Mouse (Mus musculus) limb, embryonic 10.5 days (tissue): ENCODE data around the gene Rpsa. TPM values are rescaled to one million over a fixed set of nuclear protein-coding genes. Genes with fewer than 3 reads are reported as not detected.
"Not testable (repeated sequence)": the region's sequence is repeated elsewhere in the genome, so short reads cannot be mapped to it uniquely, and the experiment has no call there.

Experiments used
- DNase-seq: peaks from one replicate; pipeline ENCODE4 v3.0.0-alpha.2; 2017; ENCODE audit warnings: low spot score
- H3K27ac ChIP-seq: fragments of 300-500 bp; sonication (generic); 2 replicates; pipeline ENCODE4 v1.5.1; 2016; ENCODE audit warnings: mild to moderate bottlenecking
- H3K27me3 ChIP-seq: fragments of 300-500 bp; sonication (generic); 2 replicates; pipeline ENCODE4 v1.6.1; 2016; ENCODE audit warnings: low read depth, mild to moderate bottlenecking; ENCODE audit not compliant: poor library complexity, severe bottlenecking
- H3K36me3 ChIP-seq: fragments of 300-500 bp; sonication (generic); 2 replicates; pipeline ENCODE4 v1.6.1; 2016; ENCODE audit warnings: mild to moderate bottlenecking, moderate library complexity
- H3K4me1 ChIP-seq: fragments of 300-500 bp; sonication (generic); 2 replicates; pipeline ENCODE4 v1.6.1; 2016
- H3K4me3 ChIP-seq: fragments of 300-500 bp; sonication (generic); 2 replicates; pipeline ENCODE4 v1.5.1; 2016; ENCODE audit warnings: mild to moderate bottlenecking, moderate library complexity
- H3K9me3 ChIP-seq: fragments of 300-500 bp; sonication (generic); replicated peaks from 2 replicates; pipeline ENCODE4 v1.6.1; 2016; ENCODE audit warnings: mild to moderate bottlenecking
- WGBS: fragments of 180-500 bp; shearing (Covaris S2); methylation state at CpG from one replicate; pipeline ENCODE4 v1.1.7; 2016; 5-methylcytosine and 5-hydroxymethylcytosine counted together
- polyA plus RNA-seq: library from polyadenylated mRNA; unstranded; fragments of >200 nt; fragmentation: Nextera tagmentation; extraction: Ambion mirVana; gene quantifications from 2 replicates; pipeline ENCODE4 v1.2.1, GENCODE M21; 2016

Gene Rpsa
- polyA plus RNA-seq, 1 experiment from 2014 or later = 1,497 TPM

- H3K4me3 ChIP-seq = no peak overlapping the region
- WGBS = 81% methylated on average over 7 of the region's 7 CpGs
- H3K36me3 ChIP-seq = no peaks in the 10 kb centered on the region
- no peak overlapping the region for H3K27ac ChIP-seq
- H3K9me3 ChIP-seq = no peaks in the 10 kb centered on the region
- no peaks in the 10 kb centered on the region for H3K27me3 ChIP-seq
- no peak for DNase-seq
- H3K4me1 ChIP-seq = no peaks in the 10 kb centered on the region
Observed at GRCm38 (mm10) chr9:120095886-120096285, 31.6 kb upstream of the Rpsa start.

DNA sequence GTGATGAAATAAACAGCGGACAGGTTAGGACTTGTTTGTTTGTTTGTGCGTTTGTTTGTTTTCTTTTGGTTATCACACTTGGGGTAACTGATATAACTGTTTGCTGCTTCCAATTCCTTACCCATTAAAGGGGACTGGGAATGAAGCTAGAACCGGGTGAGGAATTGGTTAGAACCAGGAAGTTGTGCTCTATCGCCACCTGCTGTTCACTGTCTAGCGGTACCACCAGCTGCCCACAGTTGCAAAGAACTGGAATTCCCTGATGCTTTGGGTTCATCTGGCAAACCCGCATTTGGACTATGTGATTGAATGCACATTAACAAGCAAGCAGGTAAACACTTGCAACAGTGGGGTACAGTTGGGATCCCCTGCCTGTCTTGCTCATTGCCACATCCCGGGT, 28.8 kb upstream of the Rpsa start:
- H3K36me3 ChIP-seq = no peaks in the 10 kb centered on the region
- no peak overlapping the region for H3K27ac ChIP-seq
- H3K4me1 ChIP-seq = no peaks in the 10 kb centered on the region
- 23% methylated on average over 7 of the region's 7 CpGs for WGBS
- no peaks in the 10 kb centered on the region for H3K27me3 ChIP-seq
- H3K9me3 ChIP-seq = no peaks in the 10 kb centered on the region
- no peak overlapping the region for H3K4me3 ChIP-seq
- DNase-seq = peak; percentile 70

DNA sequence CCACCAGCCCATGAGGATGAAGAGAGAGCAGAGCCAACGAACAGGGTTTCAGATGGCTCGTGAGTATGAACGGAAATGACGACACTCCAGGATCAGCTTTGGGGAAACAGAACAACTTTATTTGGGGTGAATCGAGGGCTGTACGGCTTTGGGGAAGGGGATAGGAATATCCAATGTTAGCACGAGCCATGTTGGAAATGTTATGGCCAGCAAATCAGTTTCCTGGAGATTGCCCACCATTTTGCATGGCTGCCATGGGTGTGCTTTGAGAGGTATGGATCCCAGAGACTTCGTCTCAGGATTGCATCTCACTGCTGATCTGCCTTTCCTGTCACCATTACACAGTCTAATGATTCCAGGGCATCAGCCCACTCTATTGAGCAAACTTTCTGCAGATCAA, 28.2 kb upstream of the Rpsa start:
- Histone ChIP-seq H3K27me3 (no peaks in the 10 kb centered on the region), H3K9me3 (no peaks in the 10 kb centered on the region; the same call in 1 of the 2 replicates), H3K4me3 (no peak overlapping the region), H3K4me1 (no peaks in the 10 kb centered on the region), H3K27ac (no peak overlapping the region), H3K36me3 (no peaks in the 10 kb centered on the region)
- DNase-seq = no peak
- WGBS = 95% methylated on average over 8 of the region's 8 CpGs

GRCm38 (mm10) chr9:120101165-120101564, 26.3 kb upstream of the Rpsa start:
- WGBS = 88% methylated on average over 2 of the region's 2 CpGs
- no peaks in the 10 kb centered on the region for H3K27me3 ChIP-seq
- DNase-seq = no peak
- no peak overlapping the region for H3K27ac ChIP-seq
- H3K36me3 ChIP-seq = no peaks in the 10 kb centered on the region
- no peaks in the 10 kb centered on the region for H3K4me1 ChIP-seq
- no peak overlapping the region for H3K4me3 ChIP-seq
- no peaks in the 10 kb centered on the region; the same call in 1 of the 2 replicates for H3K9me3 ChIP-seq

DNA sequence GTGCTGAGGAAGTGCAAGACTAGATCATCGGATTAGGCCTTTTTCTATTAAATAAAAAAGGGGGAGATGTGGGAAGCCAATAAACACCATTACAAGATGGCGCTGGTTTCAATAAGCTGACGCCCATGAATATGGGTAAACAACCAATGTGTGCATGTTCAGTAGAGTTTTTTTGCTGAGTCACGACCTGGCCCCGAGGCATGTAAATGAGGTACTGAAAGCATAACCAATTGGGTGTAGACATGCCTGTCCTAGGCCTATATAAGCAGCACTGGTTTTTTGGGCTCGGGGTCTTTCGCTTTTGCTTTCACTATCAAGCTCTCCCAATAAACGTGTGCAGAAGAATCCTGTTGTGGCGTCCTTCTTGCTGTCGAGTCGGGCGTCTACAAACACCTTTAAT, 18.5 kb upstream of the Rpsa start:
- not testable (repeated sequence) for H3K27ac ChIP-seq

GRCm38 (mm10) chr9:120110211-120111018, 17.1 kb upstream of the Rpsa start, which contains the start of gene Slc25a38:
Gene Slc25a38, plus strand, starts transcription at chr9:120110374.
- H3K4me1 ChIP-seq = peaks cover 5% of the 10 kb centered on the region
- H3K4me3 ChIP-seq = peak within 1 kb of the TSS; percentile 82
- H3K9me3 ChIP-seq = no peaks in the 10 kb centered on the region
- no peaks in the 10 kb centered on the region for H3K36me3 ChIP-seq
- H3K27me3 ChIP-seq = no peaks in the 10 kb centered on the region
- 1% methylated on average over 62 of the region's 62 CpGs for WGBS
- peak within 1 kb of the TSS; percentile 91 for H3K27ac ChIP-seq
- peak; percentile 95 for DNase-seq

More for the DNA sequence above, 18.5 kb upstream of the Rpsa start:
- H3K4me1 ChIP-seq, DNase-seq, H3K27me3 ChIP-seq, H3K36me3 ChIP-seq, H3K4me3 ChIP-seq, H3K9me3 ChIP-seq: not testable (repeated sequence)
- 97% methylated on average over 12 of the region's 12 CpGs for WGBS

GRCm38 (mm10) chr9:120111156-120111945, 16.1 kb upstream of the Rpsa start:
- Histone ChIP-seq H3K4me3 (peak overlapping the region; percentile 82), H3K4me1 (peaks cover 5% of the 10 kb centered on the region), H3K27ac (peak overlapping the region; percentile 91), H3K27me3 (no peaks in the 10 kb centered on the region), H3K36me3 (no peaks in the 10 kb centered on the region), H3K9me3 (no peaks in the 10 kb centered on the region)
- DNase-seq = no peak
- 78% methylated on average over 15 of the region's 15 CpGs for WGBS

DNA sequence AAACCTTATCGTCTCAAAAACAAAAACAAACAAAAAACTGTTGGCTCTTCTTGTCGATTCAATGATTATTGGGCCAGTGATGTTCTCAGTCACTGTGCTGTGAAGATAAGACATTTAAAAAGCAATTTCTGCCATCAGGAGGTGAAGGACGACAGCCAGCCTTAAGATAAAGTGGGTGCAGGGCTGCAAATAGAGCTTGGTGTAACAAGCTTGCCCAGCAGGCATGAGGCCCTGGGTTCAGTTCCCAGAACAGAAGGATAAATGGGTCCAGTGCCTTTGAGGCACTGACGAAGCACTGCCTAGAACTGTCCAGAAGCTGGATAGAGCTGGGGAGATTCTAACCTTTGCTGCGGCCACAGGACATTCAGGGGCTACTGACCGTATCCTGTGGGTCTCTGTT, 15.0 kb upstream of the Rpsa start:
- Histone ChIP-seq H3K27me3 (no peaks in the 10 kb centered on the region), H3K4me1 (peaks cover 5% of the 10 kb centered on the region), H3K36me3 (peaks cover 5% of the 10 kb centered on the region), H3K27ac (no peak overlapping the region), H3K9me3 (no peaks in the 10 kb centered on the region), H3K4me3 (no peak overlapping the region)
- no peak for DNase-seq
- 92% methylated on average over 6 of the region's 6 CpGs for WGBS

- Histone ChIP-seq H3K27me3 (no peaks in the 10 kb centered on the region), H3K4me3 (no peak overlapping the region), H3K9me3 (no peaks in the 10 kb centered on the region), H3K27ac (no peak overlapping the region), H3K4me1 (peaks cover 5% of the 10 kb centered on the region), H3K36me3 (peaks cover 14% of the 10 kb centered on the region)
- no peak for DNase-seq
- 96% methylated on average over 7 of the region's 7 CpGs for WGBS
Observed at GRCm38 (mm10) chr9:120113456-120113855, 14.0 kb upstream of the Rpsa start.

DNA sequence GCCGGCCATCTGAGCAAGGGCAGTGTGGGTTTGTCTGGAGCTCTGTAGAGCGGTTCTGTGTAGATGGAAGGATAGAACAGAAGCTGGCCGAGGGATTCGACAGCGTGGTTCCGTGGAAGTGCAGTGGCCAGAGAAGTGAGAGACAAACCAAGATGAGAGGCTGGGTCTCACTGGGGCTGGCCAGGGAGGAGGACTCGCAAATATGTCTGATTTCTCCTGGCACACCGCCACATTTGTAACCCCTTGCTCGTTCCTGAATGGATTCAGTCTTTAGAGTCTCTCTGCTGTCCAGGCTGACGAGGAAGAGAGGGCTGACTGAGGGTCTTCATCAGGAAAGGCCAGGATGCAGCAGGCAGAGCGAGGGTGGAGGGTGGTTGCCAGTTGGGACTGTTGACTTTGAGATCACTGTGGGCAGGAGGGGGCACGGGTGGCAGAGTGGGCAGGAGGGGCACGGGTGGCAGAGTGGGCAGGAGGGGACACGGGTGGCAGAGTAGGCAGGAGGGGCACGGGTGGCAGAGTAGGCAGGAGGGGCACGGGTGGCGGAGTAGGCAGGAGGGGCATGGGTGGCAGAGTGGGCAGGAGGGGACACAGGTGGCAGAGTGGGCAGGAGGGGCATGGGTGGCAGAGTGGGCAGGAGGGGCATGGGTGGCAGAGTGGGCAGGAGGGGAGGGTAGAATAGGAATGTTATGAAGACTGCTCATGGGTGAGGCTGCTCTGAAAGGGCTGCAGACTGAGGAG, 13.3 kb upstream of the Rpsa start:
- WGBS = 92% methylated on average over 17 of the region's 17 CpGs
- DNase-seq = no peak
- H3K9me3 ChIP-seq = no peaks in the 10 kb centered on the region
- no peak overlapping the region for H3K4me3 ChIP-seq
- H3K27me3 ChIP-seq = no peaks in the 10 kb centered on the region
- H3K27ac ChIP-seq = no peak overlapping the region
- H3K36me3 ChIP-seq = peaks cover 22% of the 10 kb centered on the region
- H3K4me1 ChIP-seq = peaks cover 5% of the 10 kb centered on the region

GRCm38 (mm10) chr9:120114789-120115151, 12.7 kb upstream of the Rpsa start:
- no peaks in the 10 kb centered on the region for H3K9me3 ChIP-seq
- peaks cover 5% of the 10 kb centered on the region for H3K4me1 ChIP-seq
- DNase-seq = no peak
- no peak overlapping the region for H3K27ac ChIP-seq
- H3K4me3 ChIP-seq = no peak overlapping the region
- H3K36me3 ChIP-seq = peaks cover 27% of the 10 kb centered on the region
- 87% methylated on average over 2 of the region's 2 CpGs for WGBS
- H3K27me3 ChIP-seq = no peaks in the 10 kb centered on the region

DNA sequence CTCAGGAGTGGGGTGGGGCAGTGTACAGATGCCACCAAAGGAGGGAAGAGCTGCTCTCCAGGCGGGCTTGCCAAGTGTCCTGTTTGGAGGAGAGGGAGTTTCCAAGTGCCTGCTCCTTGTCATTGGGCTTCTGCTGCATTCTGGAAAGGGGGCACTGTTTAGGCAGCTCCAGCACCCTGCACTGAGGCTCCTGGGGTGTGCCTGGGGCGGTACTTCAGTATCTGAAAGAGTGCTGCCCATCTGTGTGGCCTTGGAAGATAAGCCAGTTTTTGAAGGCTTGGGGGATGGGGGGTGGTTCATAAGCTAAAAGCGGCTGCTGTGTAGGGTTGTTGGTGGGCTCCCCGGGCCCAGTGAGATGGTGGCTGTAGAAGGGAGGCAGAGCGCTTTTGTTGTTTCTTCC, 11.9 kb upstream of the Rpsa start:
- DNase-seq = no peak
- no peak overlapping the region for H3K4me3 ChIP-seq
- H3K9me3 ChIP-seq = no peaks in the 10 kb centered on the region
- peaks cover 35% of the 10 kb centered on the region for H3K36me3 ChIP-seq
- H3K27me3 ChIP-seq = no peaks in the 10 kb centered on the region
- peaks cover 5% of the 10 kb centered on the region for H3K4me1 ChIP-seq
- 79% methylated on average over 5 of the region's 5 CpGs for WGBS
- H3K27ac ChIP-seq = peak overlapping the region; percentile 14; the same call in 1 of the 2 replicates
